Mouse (Mus musculus): Measurements from ENCODE around the gene Gm7849.
"Not testable (repeated sequence)": the region's sequence is repeated elsewhere in the genome, so short reads cannot be mapped to it uniquely, and the experiment has no call there.

Gene Gm7849

GRCm38 (mm10) chr8:21456460-21456859 is at the start of gene Gm7849:
Gene Gm7849, minus strand, starts transcription at chr8:21456560.
- DNase-seq, result not testable (repeated sequence)

DNA sequence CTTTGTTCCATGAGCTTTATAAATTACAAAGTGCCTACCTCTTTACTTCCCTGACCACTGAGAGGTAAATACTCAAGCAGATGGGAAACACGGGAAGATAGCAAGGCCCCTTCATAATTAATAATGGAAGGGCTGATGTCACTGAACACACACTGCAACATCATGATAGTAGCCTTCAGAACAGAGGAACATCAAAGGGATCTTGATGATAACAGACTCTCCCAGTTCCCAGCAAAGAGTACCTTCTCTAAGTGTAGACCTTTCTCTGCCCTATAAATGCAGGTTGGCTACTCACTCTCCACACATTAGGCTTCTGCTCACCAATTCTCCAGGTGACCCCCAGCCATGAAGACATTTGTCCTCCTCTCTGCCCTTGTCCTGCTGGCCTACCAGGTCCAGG is 29.2 kb downstream of the Gm7849 start, which contains the start of gene Defa36:
Gene Defa36, plus strand, starts transcription at position 301 of the 400 bp plus-strand sequence.
- DNase-seq, result not testable (repeated sequence)

All from layer of hippocampus, adult 9-11 months (tissue).